Mouse (Mus musculus): ENCODE measurements around the gene Slc9b1.

DNA sequence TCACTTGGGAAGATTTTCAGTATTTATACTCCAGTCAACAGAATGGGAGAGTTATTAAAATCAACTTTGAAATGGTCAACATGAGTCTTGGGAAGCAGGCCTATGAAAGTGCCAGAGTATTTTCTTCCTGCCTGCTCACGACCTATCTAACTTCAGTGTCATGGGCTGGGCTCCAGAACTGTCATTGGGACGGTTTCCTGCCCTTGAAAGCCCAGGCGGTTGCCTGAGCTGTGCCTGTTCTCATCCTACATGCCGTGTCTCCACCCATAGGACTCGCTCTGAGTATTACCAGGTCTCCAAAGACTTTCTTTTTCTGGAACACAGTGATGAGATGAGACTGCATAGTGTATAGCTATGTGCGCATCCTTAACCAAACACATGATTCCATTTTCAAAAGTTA lies 45.4 kb downstream of the Slc9b1 start:
- TF ChIP-seq CTCF (IDR thresholded peaks at IDR 0.05; ENCODE audit: control insufficient read depth, insufficient read depth, insufficient read length) = no peak
- TF ChIP-seq MAX (IDR thresholded peaks at IDR 0.05) = no peak
- no peak for TF ChIP-seq USF1 (IDR thresholded peaks at IDR 0.05; ENCODE audit: low read depth)
- TF ChIP-seq MYOD1 (IDR thresholded peaks at IDR 0.05; ENCODE audit: control insufficient read depth, insufficient read length, low read depth) = no peak

Data from C2C12 (cell line).